In the genomic region with DNA sequence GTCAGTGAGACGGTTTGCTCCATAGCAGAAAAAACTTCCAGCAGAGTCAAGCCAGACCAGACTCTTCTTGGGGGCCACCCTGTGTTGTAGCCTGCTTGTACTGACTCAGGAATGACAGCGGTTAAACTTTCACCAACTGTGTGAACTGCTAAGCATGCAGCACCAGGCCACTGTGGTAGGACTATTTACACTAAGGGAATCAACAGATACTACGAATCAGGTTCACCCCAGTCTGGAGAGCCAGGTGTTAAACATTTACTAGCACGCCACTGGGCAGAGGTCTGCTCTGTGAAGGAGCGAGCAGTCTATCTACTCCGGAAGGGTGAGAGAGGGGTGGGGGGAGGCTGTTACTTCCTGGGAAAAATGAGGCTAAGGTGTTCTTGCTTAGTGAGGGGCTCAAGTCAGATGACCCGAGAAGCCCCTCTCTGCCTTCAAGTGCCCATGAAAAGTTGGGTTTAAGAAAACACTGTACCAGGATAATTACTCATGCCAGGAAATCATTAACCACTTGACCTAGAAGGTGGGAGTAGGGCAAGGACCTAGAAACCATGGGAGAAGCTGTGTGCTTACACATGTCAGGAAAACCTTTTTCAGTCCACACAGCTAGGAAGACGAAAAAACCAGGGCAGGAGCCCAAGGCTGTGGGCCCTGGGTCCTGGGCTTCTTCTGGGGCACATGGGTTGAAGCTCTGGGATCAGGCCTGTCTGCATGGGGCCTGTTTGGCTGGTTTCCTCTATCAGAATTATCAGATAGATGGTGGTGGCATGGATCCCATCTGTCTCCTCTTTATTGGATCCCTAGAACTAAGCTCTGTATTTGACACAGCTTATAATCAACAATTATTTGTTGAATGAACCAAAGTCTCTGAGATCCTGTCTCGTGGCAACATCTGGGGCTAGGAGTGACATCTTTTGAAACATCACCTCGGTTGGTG, we compare ENCODE assay signal across 9 mouse cellular contexts. TPM values are rescaled to one million over a fixed set of nuclear protein-coding genes. Genes with fewer than 3 reads are reported as not detected.
DNase-seq lines count a peak whose midpoint lies in the region; ATAC-seq lines count a peak whose summit lies in the region.
"Had no signal": no experiment of that assay in that cellular context is flagged by ENCODE, and none has a peak within 500 bp of the region (broad histone marks: within the 10 kb centered on the region; RNA-seq: fewer than 3 reads in every experiment).

No protein-coding gene starts in this region.

- peak overlapping the region; percentile 30; the same call in 1 of the 2 replicates for H3K27ac ChIP-seq in embryonic facial prominence, embryonic 10.5 days (replicated peaks)

- WGBS in embryonic facial prominence, embryonic 10.5 days = 58% methylated on average over 10 of the region's 10 CpGs

- peak; percentile 10 for DNase-seq in cerebellum, adult 11-12 months
- DNase-seq in embryonic facial prominence, embryonic 10.5 days (ENCODE audit: low spot score) = no peak
- DNase-seq in kidney, adult 8-10 months = peak; percentile 89 to 95
- peak; percentile 50 for DNase-seq in liver
- DNase-seq in frontal cortex, postnatal 14 days (ENCODE audit: low spot score in 2 of 2) = no peak
- no peak for DNase-seq in T-cell, adult 2 months (ENCODE audit: low spot score)
- DNase-seq: forebrain, postnatal 0 days had no signal

- peaks cover 47% of the 10 kb centered on the region for H3K4me1 ChIP-seq in embryonic facial prominence, embryonic 10.5 days

- H3K9me3 ChIP-seq in embryonic facial prominence, embryonic 10.5 days = no peaks in the 10 kb centered on the region

- H3K4me3 ChIP-seq in embryonic facial prominence, embryonic 10.5 days = no peak overlapping the region

- peaks cover 35% of the 10 kb centered on the region for H3K27me3 ChIP-seq in embryonic facial prominence, embryonic 10.5 days (replicated peaks; ENCODE audit: low read depth, poor library complexity, severe bottlenecking)

- no peak for ATAC-seq in cerebellum, adult (ENCODE audit: insufficient number of reproducible peaks, low FRiP score, low TSS enrichment)
- ATAC-seq in activated CD4-positive, CD25-positive, alpha-beta regulatory T cell, adult 4 months = no peak
- ATAC-seq: forebrain, postnatal 0 days had no signal

- H3K36me3 ChIP-seq in embryonic facial prominence, embryonic 10.5 days (replicated peaks) = no peaks in the 10 kb centered on the region

RNA-seq across cellular contexts. Expression of gene Zmiz1, which starts 7.0 kb away (rescaled TPM):
- 42.8 and 45.6 TPM in 2 replicates for polyA plus RNA-seq in embryonic facial prominence, embryonic 10.5 days (2016; fragmentation: Nextera tagmentation; extraction: Ambion mirVana)
- polyA plus RNA-seq in activated CD4-positive, CD25-positive, alpha-beta regulatory T cell, adult 4 months (2017; shearing (Covaris generic)) = 10 to 100 TPM; 23.8 to 27.9 TPM

Comparison
In these comparisons a context has a peak if more than half of its experiments do, and no peak if none do; other contexts are left out.
1. DNase-seq: peak in cerebellum, adult 11-12 months (single experiment), kidney, adult 8-10 months (2 of 2) and liver (single experiment); none in embryonic facial prominence, embryonic 10.5 days (single experiment), frontal cortex, postnatal 14 days (0 of 2) and T-cell, adult 2 months (single experiment).